Mouse (Mus musculus) midbrain, postnatal 0 days (tissue): ENCODE results near the gene Atl2. TPM values are rescaled to one million over a fixed set of nuclear protein-coding genes. Genes with fewer than 3 reads are reported as not detected.

Source experiments
- ATAC-seq: fragments of 200-750 bp; cut with Nextera tagmentation; 2 replicates; pipeline ENCODE4 v1.8.0; 2017; ENCODE audit warnings: moderate number of reproducible peaks, mild to moderate bottlenecking, moderate TSS enrichment, moderate library complexity; ENCODE audit not compliant: low FRiP score
- DNase-seq: peaks from one replicate; pipeline ENCODE4 v3.0.0-alpha.2; 2015; ENCODE audit warnings: low spot score
- H3K27ac ChIP-seq: fragments of 300-500 bp; sonication (generic); 2 replicates; pipeline ENCODE4 v1.5.1; 2014; ENCODE audit warnings: low read depth, mild to moderate bottlenecking, low read length, mixed read lengths
- H3K27me3 ChIP-seq: fragments of 300-500 bp; sonication (generic); 2 replicates; pipeline ENCODE4 v1.6.1; 2014; ENCODE audit warnings: low read length, control low read depth, mixed read lengths; ENCODE audit not compliant: insufficient read depth
- H3K36me3 ChIP-seq: fragments of 300-500 bp; sonication (generic); 2 replicates; pipeline ENCODE4 v1.6.1; 2014; ENCODE audit warnings: low read length, control low read depth, mixed read lengths; ENCODE audit not compliant: insufficient read depth
- H3K4me1 ChIP-seq: fragments of 300-500 bp; sonication (generic); 2 replicates; pipeline ENCODE4 v1.6.1; 2014; ENCODE audit warnings: mild to moderate bottlenecking, control low read depth, antibody characterized with exemption, low read length, mixed read lengths; ENCODE audit not compliant: insufficient read depth
- H3K4me2 ChIP-seq: fragments of 300-500 bp; sonication (generic); 2 replicates; pipeline ENCODE4 v1.6.1; 2014; ENCODE audit warnings: low read depth, mild to moderate bottlenecking, low read length, mixed read lengths; ENCODE audit not compliant: poor library complexity, severe bottlenecking
- H3K4me3 ChIP-seq: fragments of 300-500 bp; sonication (generic); 2 replicates; pipeline ENCODE4 v1.5.1; 2014; ENCODE audit warnings: low read depth, mild to moderate bottlenecking, low read length, moderate library complexity
- H3K9ac ChIP-seq: fragments of 300-500 bp; sonication (generic); replicated peaks from 2 replicates; pipeline ENCODE4 v1.6.1; 2014; ENCODE audit warnings: mild to moderate bottlenecking, low read length, moderate library complexity, mixed read lengths; ENCODE audit not compliant: poor library complexity, severe bottlenecking
- H3K9me3 ChIP-seq: fragments of 300-500 bp; sonication (generic); 2 replicates; pipeline ENCODE4 v1.6.1; 2016; ENCODE audit warnings: low read length, control low read depth
- CTCF ChIP-seq: IDR thresholded peaks from 2 replicates; pipeline ENCODE4 v1.5.1; 2016; ENCODE audit warnings: antibody characterized with exemption, mild to moderate bottlenecking
- WGBS: fragments of 180-500 bp; shearing (Covaris S2); extraction: QIAGEN DNeasy Blood & Tissue Kit; methylation state at CpG from one replicate; pipeline ENCODE4 v1.1.7; 2014; 5-methylcytosine and 5-hydroxymethylcytosine counted together
- polyA plus RNA-seq: library from polyadenylated mRNA; unstranded; fragments of >200 nt; fragmentation: Nextera tagmentation; extraction: Ambion mirVana; gene quantifications from 2 replicates; pipeline ENCODE4 v1.2.1, GENCODE M21; 2015
- total RNA-seq: library from RNA; depleted of rRNA; stranded (reverse); fragments of >200 nt; gene quantifications from 2 replicates; pipeline ENCODE4 v1.2.3, GENCODE M21; 2014; rRNA removed

Gene Atl2
- total and polyA plus RNA-seq, 2 experiments from 2014 or later: 29.4 to 31.0 TPM

GRCm38 (mm10) chr17:79810421-79810820 is 85.5 kb downstream of the Atl2 start:
- H3K4me1 ChIP-seq: no peaks in the 10 kb centered on the region
- no peaks in the 10 kb centered on the region for H3K9me3 ChIP-seq
- H3K36me3 ChIP-seq: no peaks in the 10 kb centered on the region
- no peak overlapping the region for H3K9ac ChIP-seq
- no peaks in the 10 kb centered on the region for H3K27me3 ChIP-seq
- H3K27ac ChIP-seq: no peak overlapping the region
- H3K4me3 ChIP-seq: no peak overlapping the region
- no peak overlapping the region for H3K4me2 ChIP-seq
- DNase-seq (no peak), ATAC-seq (no peak)
- no peak for TF ChIP-seq CTCF
- 72% methylated on average over 9 of the region's 9 CpGs for WGBS

GRCm38 (mm10) chr17:79809491-79810316 is 86.2 kb downstream of the Atl2 start:
- Histone ChIP-seq H3K4me3 (no peak overlapping the region), H3K27ac (no peak overlapping the region), H3K27me3 (no peaks in the 10 kb centered on the region), H3K4me2 (no peak overlapping the region), H3K9ac (no peak overlapping the region), H3K9me3 (no peaks in the 10 kb centered on the region), H3K4me1 (no peaks in the 10 kb centered on the region), H3K36me3 (no peaks in the 10 kb centered on the region)
- 69% methylated on average over 23 of the region's 23 CpGs for WGBS
- DNase-seq: no peak
- TF ChIP-seq CTCF: no peak
- no peak; the same call in 1 of the 2 replicates for ATAC-seq

GRCm38 (mm10) chr17:79807237-79807930 is 88.5 kb downstream of the Atl2 start:
- Histone ChIP-seq H3K36me3 (no peaks in the 10 kb centered on the region), H3K9me3 (no peaks in the 10 kb centered on the region), H3K9ac (no peak overlapping the region), H3K27ac (no peak overlapping the region), H3K4me1 (no peaks in the 10 kb centered on the region), H3K27me3 (no peaks in the 10 kb centered on the region), H3K4me3 (no peak overlapping the region), H3K4me2 (no peak overlapping the region)
- no peak for TF ChIP-seq CTCF
- WGBS: 85% methylated on average over 8 of the region's 8 CpGs
- DNase-seq (no peak), ATAC-seq (no peak)

- 78% methylated on average over 2 of the region's 2 CpGs for WGBS
These were observed 91.2 kb downstream of the Atl2 start for GRCm38 (mm10) chr17:79804747-79805146.

GRCm38 (mm10) chr17:79802056-79802455 is 93.9 kb downstream of the Atl2 start:
- Histone ChIP-seq H3K9ac (no peak overlapping the region), H3K36me3 (no peaks in the 10 kb centered on the region), H3K4me1 (no peaks in the 10 kb centered on the region), H3K9me3 (no peaks in the 10 kb centered on the region), H3K27ac (no peak overlapping the region), H3K4me2 (no peak overlapping the region), H3K4me3 (no peak overlapping the region), H3K27me3 (no peaks in the 10 kb centered on the region)
- DNase-seq (peak; percentile 42), ATAC-seq (no peak)
- TF ChIP-seq CTCF: no peak
- 87% methylated on average over 7 of the region's 7 CpGs for WGBS

More at GRCm38 (mm10) chr17:79804747-79805146, 91.2 kb downstream of the Atl2 start:
- no peaks in the 10 kb centered on the region for H3K27me3 ChIP-seq
- H3K4me2 ChIP-seq: no peak overlapping the region
- H3K9me3 ChIP-seq: no peaks in the 10 kb centered on the region
- no peak overlapping the region for H3K9ac ChIP-seq
- no peaks in the 10 kb centered on the region for H3K4me1 ChIP-seq
- no peak overlapping the region for H3K4me3 ChIP-seq
- no peak for TF ChIP-seq CTCF
- DNase-seq: no peak
- no peaks in the 10 kb centered on the region for H3K36me3 ChIP-seq
- no peak for ATAC-seq
- no peak overlapping the region for H3K27ac ChIP-seq

- Histone ChIP-seq H3K27ac (no peak overlapping the region), H3K9ac (no peak overlapping the region), H3K4me2 (no peak overlapping the region), H3K36me3 (no peaks in the 10 kb centered on the region), H3K4me3 (no peak overlapping the region), H3K9me3 (no peaks in the 10 kb centered on the region), H3K27me3 (no peaks in the 10 kb centered on the region), H3K4me1 (no peaks in the 10 kb centered on the region)
- DNase-seq (no peak), ATAC-seq (no peak)
- TF ChIP-seq CTCF: no peak
- WGBS: 91% methylated on average over 10 of the region's 10 CpGs
These were observed 97.1 kb downstream of the Atl2 start for GRCm38 (mm10) chr17:79798831-79799230.

Other genes with a start within 250 kb of the Atl2 start
- 8.7 and 12.2 TPM in 2 replicates for gene Cyp1b1, start 181.1 kb downstream of the Atl2 start, total RNA-seq
- 4.5 and 5.0 TPM in 2 replicates for gene Cyp1b1, start 181.1 kb downstream of the Atl2 start, polyA plus RNA-seq
- 56.1 and 64.5 TPM in 2 replicates for gene Hnrnpll, start 166.2 kb upstream of the Atl2 start, total RNA-seq
- 36.3 and 38.5 TPM in 2 replicates for gene Hnrnpll, start 166.2 kb upstream of the Atl2 start, polyA plus RNA-seq
- 1.3 and 1.5 TPM in 2 replicates for gene Galm, start 231.3 kb upstream of the Atl2 start, total RNA-seq
- 1.00 and 1.1 TPM in 2 replicates for gene Galm, start 231.3 kb upstream of the Atl2 start, polyA plus RNA-seq